Mouse (Mus musculus) stomach, postnatal 0 days (tissue): ENCODE results near the gene Prkar1a.

Source experiments
- CTCF ChIP-seq: IDR thresholded peaks from 2 replicates; pipeline ENCODE4 v1.5.1; 2016; ENCODE audit warnings: antibody characterized with exemption, low read depth, mild to moderate bottlenecking, moderate library complexity
- EP300 ChIP-seq: optimal IDR thresholded peaks from 2 replicates; pipeline ENCODE3; 2016; ENCODE audit warnings: antibody characterized with exemption

- no peak for TF ChIP-seq CTCF
- TF ChIP-seq EP300 = no peak
Observed at GRCm38 (mm10) chr11:109650788-109651565, 1.8 kb downstream of the Prkar1a start.
